Mouse (Mus musculus): ENCODE results near the gene Zfp750. TPM values are rescaled to one million over a fixed set of nuclear protein-coding genes. Genes with fewer than 3 reads are reported as not detected.

Zfp750 gene
- polyA plus RNA-seq, 1 experiment from 2014 or later: 0.66 TPM

DNA sequence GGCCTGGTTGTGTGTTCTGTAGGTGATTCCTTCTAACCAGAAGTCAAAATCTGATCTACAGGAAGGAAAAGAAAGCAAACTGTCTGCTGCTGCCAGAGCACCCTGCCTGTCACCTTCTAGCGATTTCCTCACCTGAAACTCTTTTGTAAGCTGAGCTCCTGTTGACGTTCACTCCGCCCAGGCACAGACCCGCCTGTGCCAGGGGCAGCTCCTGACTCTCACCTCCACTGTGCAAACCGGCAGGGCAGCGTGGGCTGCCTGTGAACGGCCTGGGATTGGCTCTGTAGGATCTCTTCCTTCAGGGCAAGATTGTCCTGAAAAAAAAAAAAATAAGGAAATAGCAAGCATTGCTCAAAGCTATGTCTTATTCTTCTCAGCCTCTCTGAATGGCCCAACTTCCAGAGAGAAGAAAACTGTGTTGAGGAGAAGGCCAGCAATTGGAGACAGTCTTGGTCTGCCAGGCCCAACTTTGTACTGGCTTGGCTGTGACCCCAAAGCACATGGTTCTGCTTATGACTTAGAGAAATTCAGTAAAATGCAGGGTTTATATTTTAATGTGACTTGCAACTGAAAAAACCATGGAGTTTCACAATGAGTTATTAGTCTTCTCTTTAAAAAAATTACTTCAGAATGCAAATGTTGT, 25.7 kb upstream of the Zfp750 start:
- no peak overlapping the region for H3K4me3 ChIP-seq (replicated peaks; ENCODE audit: low read length)
- no peak for ATAC-seq
- no peak overlapping the region for H3K27ac ChIP-seq (ENCODE audit: low read length)
- peaks cover 11% of the 10 kb centered on the region for H3K4me1 ChIP-seq (replicated peaks; ENCODE audit: control insufficient read depth, insufficient read depth, low read length)
- no peaks in the 10 kb centered on the region for H3K9me3 ChIP-seq (ENCODE audit: control insufficient read depth, low read length)
- no peak overlapping the region for H3K4me2 ChIP-seq (ENCODE audit: low read length)
- H3K9ac ChIP-seq (replicated peaks; ENCODE audit: low read depth, low read length): no peak overlapping the region
- H3K36me3 ChIP-seq (ENCODE audit: control insufficient read depth, insufficient read depth): no peaks in the 10 kb centered on the region; the same call in 1 of the 2 replicates
- H3K27me3 ChIP-seq (replicated peaks; ENCODE audit: control insufficient read depth, insufficient read depth, low read length): no peaks in the 10 kb centered on the region
- 79% methylated on average over 7 of the region's 7 CpGs for WGBS

DNA sequence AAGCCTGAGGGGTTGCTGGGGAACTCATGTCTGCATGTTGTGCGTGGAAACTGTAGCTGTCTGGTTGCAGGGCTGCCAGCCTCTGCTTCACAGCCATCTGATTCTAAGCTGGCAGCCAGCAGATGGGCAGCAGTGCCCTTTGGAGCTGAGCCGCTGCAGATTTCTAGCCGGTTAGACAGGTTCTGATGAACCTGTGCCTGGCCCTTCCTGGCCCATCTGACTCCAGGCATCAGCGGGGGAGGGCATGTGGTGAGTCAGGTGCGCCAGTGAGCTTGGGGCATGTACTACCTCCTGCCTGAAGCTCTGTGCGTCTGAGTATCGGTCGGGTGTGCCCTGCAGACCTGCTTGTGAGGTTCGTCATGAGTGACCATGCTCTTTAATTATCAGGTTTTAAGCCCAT, 24.8 kb upstream of the Zfp750 start:
- 87% methylated on average over 9 of the region's 9 CpGs for WGBS
- ATAC-seq: no peak
- no peaks in the 10 kb centered on the region for H3K27me3 ChIP-seq (replicated peaks; ENCODE audit: control insufficient read depth, insufficient read depth, low read length)
- H3K4me2 ChIP-seq (ENCODE audit: low read length): no peak overlapping the region
- no peaks in the 10 kb centered on the region; the same call in 1 of the 2 replicates for H3K36me3 ChIP-seq (ENCODE audit: control insufficient read depth, insufficient read depth)
- no peak overlapping the region for H3K4me3 ChIP-seq (replicated peaks; ENCODE audit: low read length)
- no peaks in the 10 kb centered on the region for H3K9me3 ChIP-seq (ENCODE audit: control insufficient read depth, low read length)
- H3K4me1 ChIP-seq (replicated peaks; ENCODE audit: control insufficient read depth, insufficient read depth, low read length): peaks cover 2% of the 10 kb centered on the region
- H3K9ac ChIP-seq (replicated peaks; ENCODE audit: low read depth, low read length): no peak overlapping the region
- H3K27ac ChIP-seq (ENCODE audit: low read length): no peak overlapping the region

DNA sequence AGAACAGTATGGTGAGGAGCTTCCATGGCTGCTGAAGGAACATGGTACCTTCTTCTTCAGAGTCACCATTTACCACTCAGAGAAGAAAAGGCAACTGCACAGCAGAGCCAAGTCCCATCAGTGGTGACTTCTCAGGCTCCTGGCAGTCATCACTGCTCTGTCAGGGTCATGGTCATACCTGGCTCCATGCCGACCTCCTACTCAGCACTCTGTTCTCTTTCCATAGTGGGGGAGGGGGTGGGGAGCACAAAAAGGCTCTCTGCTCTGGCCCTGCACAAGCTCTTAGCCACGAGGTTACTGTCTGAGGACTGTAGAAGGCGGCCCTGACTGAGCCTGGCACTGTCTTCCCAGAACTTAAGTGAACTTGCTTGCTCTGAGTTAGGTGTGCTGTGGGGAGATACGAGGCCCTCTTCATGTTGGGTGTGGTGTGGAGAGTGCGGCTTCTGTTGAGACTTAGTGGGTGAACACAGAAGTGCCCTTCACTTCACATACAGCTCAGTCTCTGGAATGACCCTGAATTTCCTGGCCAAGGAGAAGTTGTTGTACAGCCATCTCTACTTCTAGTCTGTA, 24.2 kb upstream of the Zfp750 start:
- no peak for ATAC-seq
- H3K9me3 ChIP-seq (ENCODE audit: control insufficient read depth, low read length): no peaks in the 10 kb centered on the region
- 86% methylated on average over 5 of the region's 5 CpGs for WGBS
- H3K27me3 ChIP-seq (replicated peaks; ENCODE audit: control insufficient read depth, insufficient read depth, low read length): no peaks in the 10 kb centered on the region
- no peak overlapping the region for H3K27ac ChIP-seq (ENCODE audit: low read length)
- H3K4me1 ChIP-seq (replicated peaks; ENCODE audit: control insufficient read depth, insufficient read depth, low read length): no peaks in the 10 kb centered on the region
- no peak overlapping the region for H3K4me2 ChIP-seq (ENCODE audit: low read length)
- H3K36me3 ChIP-seq (ENCODE audit: control insufficient read depth, insufficient read depth): no peaks in the 10 kb centered on the region; the same call in 1 of the 2 replicates
- no peak overlapping the region for H3K9ac ChIP-seq (replicated peaks; ENCODE audit: low read depth, low read length)
- no peak overlapping the region for H3K4me3 ChIP-seq (replicated peaks; ENCODE audit: low read length)

DNA sequence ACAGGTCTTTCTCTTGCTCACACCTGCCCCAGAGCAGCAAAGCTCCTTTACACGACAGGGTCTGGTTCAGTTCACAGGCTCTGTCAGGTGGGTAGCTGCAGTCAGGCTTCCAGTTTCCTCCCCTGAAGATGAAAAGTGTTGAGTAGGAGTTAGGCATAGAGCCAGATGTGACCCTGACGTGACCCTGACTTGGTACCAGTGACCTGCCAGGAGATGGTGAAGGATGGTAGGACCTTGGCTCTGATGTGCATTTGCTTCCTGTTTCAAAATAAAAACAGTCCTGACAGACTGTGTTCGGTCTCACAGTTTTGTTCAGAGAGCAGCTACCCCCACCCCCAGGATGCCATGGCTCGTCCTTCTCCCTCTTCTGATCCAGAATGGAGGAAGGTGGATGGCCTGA, 23.3 kb upstream of the Zfp750 start:
- no peaks in the 10 kb centered on the region for H3K9me3 ChIP-seq (ENCODE audit: control insufficient read depth, low read length)
- WGBS: 96% methylated on average over 4 of the region's 4 CpGs
- H3K27me3 ChIP-seq (replicated peaks; ENCODE audit: control insufficient read depth, insufficient read depth, low read length): no peaks in the 10 kb centered on the region
- ATAC-seq: no peak
- H3K4me3 ChIP-seq (replicated peaks; ENCODE audit: low read length): no peak overlapping the region
- no peaks in the 10 kb centered on the region; the same call in 1 of the 2 replicates for H3K36me3 ChIP-seq (ENCODE audit: control insufficient read depth, insufficient read depth)
- H3K27ac ChIP-seq (ENCODE audit: low read length): no peak overlapping the region
- no peak overlapping the region for H3K4me2 ChIP-seq (ENCODE audit: low read length)
- H3K4me1 ChIP-seq (replicated peaks; ENCODE audit: control insufficient read depth, insufficient read depth, low read length): no peaks in the 10 kb centered on the region
- no peak overlapping the region for H3K9ac ChIP-seq (replicated peaks; ENCODE audit: low read depth, low read length)

DNA sequence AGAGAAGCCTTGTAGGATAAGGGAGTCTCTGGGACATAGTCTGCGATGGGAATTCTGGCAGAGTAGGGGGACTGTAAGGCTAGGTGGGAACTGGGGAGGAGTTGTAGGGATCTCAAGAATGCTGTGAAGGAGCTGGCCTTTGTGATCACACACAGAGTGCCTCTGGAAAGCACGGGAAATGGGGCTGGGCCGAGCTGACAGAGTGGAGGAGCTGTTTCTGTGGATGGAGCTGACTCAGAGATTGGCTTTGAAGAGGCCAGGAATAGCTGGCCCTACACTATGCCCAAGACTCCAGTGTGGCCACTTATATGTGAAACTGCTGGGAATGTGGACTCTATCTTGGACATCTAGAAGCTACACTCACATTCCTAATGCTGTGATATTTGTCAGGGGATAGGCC, 17.4 kb upstream of the Zfp750 start:
- H3K36me3 ChIP-seq (ENCODE audit: control insufficient read depth, insufficient read depth): no peaks in the 10 kb centered on the region
- WGBS: 49% methylated on average over 3 of the region's 3 CpGs
- H3K27me3 ChIP-seq (replicated peaks; ENCODE audit: control insufficient read depth, insufficient read depth, low read length): no peaks in the 10 kb centered on the region
- no peak overlapping the region for H3K27ac ChIP-seq (ENCODE audit: low read length)
- H3K9me3 ChIP-seq (ENCODE audit: control insufficient read depth, low read length): no peaks in the 10 kb centered on the region
- no peak for ATAC-seq
- H3K9ac ChIP-seq (replicated peaks; ENCODE audit: low read depth, low read length): no peak overlapping the region
- no peaks in the 10 kb centered on the region for H3K4me1 ChIP-seq (replicated peaks; ENCODE audit: control insufficient read depth, insufficient read depth, low read length)
- no peak overlapping the region for H3K4me2 ChIP-seq (ENCODE audit: low read length)
- H3K4me3 ChIP-seq (replicated peaks; ENCODE audit: low read length): no peak overlapping the region

DNA sequence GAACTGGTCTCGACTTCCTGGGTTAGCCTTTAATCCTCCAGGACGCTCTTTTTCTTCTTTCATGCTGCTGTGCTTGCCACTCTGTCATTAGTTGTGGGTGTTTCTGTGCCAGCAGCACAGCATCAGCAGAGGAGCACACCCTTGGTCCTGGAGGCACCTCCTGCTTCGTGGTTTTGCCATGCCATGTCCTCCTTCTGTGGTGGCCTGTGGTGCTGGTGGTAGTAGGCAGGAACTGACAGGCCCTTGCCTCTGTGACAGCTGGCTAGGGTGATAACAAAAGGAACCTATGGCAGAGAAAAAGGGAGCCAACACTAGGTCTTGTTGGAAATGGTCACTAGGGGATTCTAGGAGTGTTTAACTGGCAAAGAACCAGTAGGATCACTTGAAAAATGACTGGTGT, 10.6 kb upstream of the Zfp750 start:
- no peaks in the 10 kb centered on the region for H3K9me3 ChIP-seq (ENCODE audit: control insufficient read depth, low read length)
- no peak overlapping the region for H3K4me2 ChIP-seq (ENCODE audit: low read length)
- 94% methylated on average over 3 of the region's 3 CpGs for WGBS
- no peak overlapping the region for H3K4me3 ChIP-seq (replicated peaks; ENCODE audit: low read length)
- ATAC-seq: no peak
- no peaks in the 10 kb centered on the region for H3K27me3 ChIP-seq (replicated peaks; ENCODE audit: control insufficient read depth, insufficient read depth, low read length)
- no peak overlapping the region for H3K9ac ChIP-seq (replicated peaks; ENCODE audit: low read depth, low read length)
- no peak overlapping the region for H3K27ac ChIP-seq (ENCODE audit: low read length)
- H3K36me3 ChIP-seq (ENCODE audit: control insufficient read depth, insufficient read depth): no peaks in the 10 kb centered on the region
- no peaks in the 10 kb centered on the region for H3K4me1 ChIP-seq (replicated peaks; ENCODE audit: control insufficient read depth, insufficient read depth, low read length)

DNA sequence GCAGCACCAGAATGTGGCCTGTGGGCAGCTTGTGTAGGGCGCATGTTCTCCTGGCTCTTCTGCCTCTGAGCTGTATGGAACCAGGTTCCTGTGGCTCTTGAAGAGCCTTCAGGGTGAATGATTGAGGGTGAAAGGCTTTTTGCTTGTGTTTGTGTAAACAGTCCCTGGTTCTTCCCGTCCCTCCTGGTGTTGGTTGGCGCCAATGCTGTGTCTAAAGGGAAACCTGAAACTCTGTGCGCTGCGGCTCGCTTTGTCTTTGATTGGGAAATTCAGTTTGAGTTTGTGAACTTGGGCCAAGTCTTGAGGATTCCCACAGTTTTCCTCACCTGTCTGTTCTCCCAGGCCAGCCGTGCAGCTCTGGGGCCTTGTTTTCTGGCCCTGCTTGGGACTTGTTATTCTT, 5.1 kb upstream of the Zfp750 start:
- no peak for ATAC-seq
- Histone ChIP-seq H3K9me3 (ENCODE audit: control insufficient read depth, low read length) (no peaks in the 10 kb centered on the region), H3K36me3 (ENCODE audit: control insufficient read depth, insufficient read depth) (no peaks in the 10 kb centered on the region), H3K4me1 (replicated peaks; ENCODE audit: control insufficient read depth, insufficient read depth, low read length) (0 out of 2 replicates have a peak, but pooled peaks cover 2% of the 10 kb centered on the region), H3K27me3 (replicated peaks; ENCODE audit: control insufficient read depth, insufficient read depth, low read length) (no peaks in the 10 kb centered on the region), H3K9ac (replicated peaks; ENCODE audit: low read depth, low read length) (no peak overlapping the region), H3K27ac (ENCODE audit: low read length) (no peak overlapping the region), H3K4me3 (replicated peaks; ENCODE audit: low read length) (no peak overlapping the region), H3K4me2 (ENCODE audit: low read length) (no peak overlapping the region)
- 96% methylated on average over 7 of the region's 7 CpGs for WGBS

DNA sequence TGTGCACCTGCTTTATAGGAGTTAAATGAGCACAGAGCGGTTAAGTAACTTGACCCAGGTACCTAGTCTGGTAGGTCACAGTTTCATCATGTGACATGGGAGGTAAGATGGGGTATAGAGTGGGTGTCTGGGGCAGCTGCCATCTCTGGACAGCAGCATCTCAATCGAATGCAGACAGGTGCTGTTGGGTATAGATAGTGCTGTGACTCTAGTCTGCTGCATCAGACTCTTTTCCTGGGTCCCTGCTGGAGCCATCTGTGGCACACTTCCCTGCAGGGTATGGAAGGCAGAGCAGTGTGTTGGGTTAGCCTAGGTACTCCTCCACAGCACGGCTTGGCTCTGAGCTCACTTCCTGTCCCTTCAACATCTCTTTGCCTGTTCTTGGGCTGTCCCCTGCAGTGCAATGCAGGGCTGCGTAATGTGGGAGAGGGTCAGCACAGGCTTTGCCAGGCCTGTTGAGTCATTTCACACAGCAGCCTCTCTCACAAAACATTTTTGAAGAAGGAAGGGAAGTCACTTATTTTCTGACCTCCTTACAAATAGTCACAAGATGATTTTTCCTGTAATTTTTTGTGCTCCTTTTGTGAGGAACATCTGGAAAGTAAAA, 3.1 kb upstream of the Zfp750 start:
- Histone ChIP-seq H3K4me1 (replicated peaks; ENCODE audit: control insufficient read depth, insufficient read depth, low read length) (0 out of 2 replicates have a peak, but pooled peaks cover 3% of the 10 kb centered on the region), H3K4me2 (ENCODE audit: low read length) (no peak overlapping the region), H3K9me3 (ENCODE audit: control insufficient read depth, low read length) (no peaks in the 10 kb centered on the region), H3K27ac (ENCODE audit: low read length) (no peak overlapping the region), H3K27me3 (replicated peaks; ENCODE audit: control insufficient read depth, insufficient read depth, low read length) (no peaks in the 10 kb centered on the region), H3K9ac (replicated peaks; ENCODE audit: low read depth, low read length) (no peak overlapping the region), H3K36me3 (ENCODE audit: control insufficient read depth, insufficient read depth) (no peaks in the 10 kb centered on the region), H3K4me3 (replicated peaks; ENCODE audit: low read length) (no peak overlapping the region)
- 90% methylated on average over 4 of the region's 4 CpGs for WGBS
- no peak for ATAC-seq

DNA sequence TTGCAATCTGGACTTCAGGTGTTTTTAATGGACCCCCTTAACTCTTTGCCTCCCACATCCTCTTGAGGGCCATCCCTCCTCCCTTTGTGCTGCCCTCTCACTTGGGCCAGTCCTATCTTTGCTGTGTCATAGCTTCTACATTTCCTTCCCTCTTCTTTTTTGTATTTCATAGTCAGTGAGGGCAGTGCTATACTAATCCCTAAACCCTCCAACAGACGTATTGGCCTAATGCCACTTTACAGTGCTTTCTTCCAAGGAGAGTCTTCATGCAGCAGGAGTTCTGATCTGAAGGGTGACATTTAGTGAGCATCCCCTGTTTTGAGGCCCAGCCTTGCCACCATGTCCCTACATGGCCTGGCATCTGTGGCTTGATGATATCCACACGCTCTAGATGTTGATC, 1.6 kb upstream of the Zfp750 start:
- Histone ChIP-seq H3K27ac (ENCODE audit: low read length) (no peak overlapping the region), H3K4me1 (replicated peaks; ENCODE audit: control insufficient read depth, insufficient read depth, low read length) (0 out of 2 replicates have a peak, but pooled peaks cover 3% of the 10 kb centered on the region), H3K9me3 (ENCODE audit: control insufficient read depth, low read length) (no peaks in the 10 kb centered on the region), H3K4me2 (ENCODE audit: low read length) (no peak overlapping the region), H3K4me3 (replicated peaks; ENCODE audit: low read length) (no peak overlapping the region), H3K36me3 (ENCODE audit: control insufficient read depth, insufficient read depth) (no peaks in the 10 kb centered on the region), H3K9ac (replicated peaks; ENCODE audit: low read depth, low read length) (no peak overlapping the region), H3K27me3 (replicated peaks; ENCODE audit: control insufficient read depth, insufficient read depth, low read length) (no peaks in the 10 kb centered on the region)
- 88% methylated on average over 2 of the region's 2 CpGs for WGBS
- ATAC-seq: no peak

Measured in forebrain, embryonic 16.5 days (tissue).